Mouse (Mus musculus) bone marrow, adult 2 months (tissue): ENCODE results near the gene Tpi1.

Experiments
- CTCF ChIP-seq: fragments of 200-500 bp; IDR thresholded peaks from 2 replicates; pipeline ENCODE4 v1.5.1; 2011; ENCODE audit warnings: low read length, control low read depth; ENCODE audit not compliant: control insufficient read depth, insufficient read depth
- POLR2A ChIP-seq: fragments of 200-500 bp; IDR thresholded peaks from 2 replicates; pipeline ENCODE4 v1.6.1; 2011; ENCODE audit warnings: low read depth, mild to moderate bottlenecking, control low read depth, low read length, borderline replicate concordance; ENCODE audit not compliant: control insufficient read depth

- TF ChIP-seq POLR2A (peak; percentile 58; the same call in 1 of the 2 replicates), CTCF (no peak)
Observed at GRCm38 (mm10) chr6:124813496-124813895, 600 bp downstream of the Tpi1 start.
